Comparison of ENCODE assay signal across 8 mouse cellular contexts in the genomic region with DNA sequence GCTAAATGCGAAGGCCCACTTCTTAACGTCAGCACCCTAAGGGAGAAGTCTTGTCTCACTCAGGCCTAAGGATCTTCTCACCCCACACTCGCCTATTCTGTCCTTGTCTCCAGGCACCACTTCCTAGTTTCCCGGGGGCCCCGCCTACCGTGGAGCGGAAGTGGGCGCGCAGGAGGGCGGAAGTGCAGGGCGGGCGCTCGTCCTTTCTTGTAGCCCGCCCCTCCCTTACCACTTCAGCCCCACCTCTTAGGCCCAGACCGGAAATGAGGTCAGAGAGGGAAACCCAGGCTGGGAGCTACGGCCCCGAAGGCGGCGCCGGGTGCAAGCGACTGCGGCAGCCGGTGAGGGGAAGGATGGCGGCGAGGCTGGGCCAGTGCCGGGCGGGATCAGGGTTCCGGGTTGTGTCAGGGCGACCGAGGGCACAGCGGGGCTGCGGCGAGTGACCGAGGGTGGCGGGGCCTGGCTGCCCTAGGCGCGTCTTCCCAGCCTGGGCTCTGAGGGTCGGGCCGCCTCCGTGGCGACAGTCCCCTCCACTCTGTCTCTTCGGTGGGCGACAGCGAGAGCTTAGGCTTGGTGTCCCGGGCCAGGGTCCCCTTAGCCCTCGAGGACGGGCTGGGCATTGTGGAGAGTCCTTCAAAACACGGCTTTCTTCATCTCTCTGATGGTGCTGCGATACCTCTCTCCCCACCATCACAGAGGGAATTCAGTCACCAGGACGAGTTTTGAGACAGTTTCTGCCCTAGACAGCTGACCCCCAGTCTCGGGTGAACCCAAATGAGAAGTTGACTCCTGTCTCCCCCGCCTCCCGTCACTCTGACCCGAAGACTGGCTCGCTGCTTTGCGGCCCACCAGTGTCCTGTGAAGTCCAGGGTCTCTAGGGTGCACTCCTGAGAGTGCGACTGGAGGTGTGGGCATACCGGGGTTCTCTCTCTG. TPM values are rescaled to one million over a fixed set of nuclear protein-coding genes. Genes with fewer than 3 reads are reported as not detected.
DNase-seq lines count a peak whose midpoint lies in the region; ATAC-seq and TF ChIP-seq lines count a peak whose summit lies in the region.

A gene (plus strand): TSS at position 255 of the 933 bp plus-strand sequence.

- peak within 1 kb of the TSS; percentile 80 for H3K4me3 ChIP-seq in embryonic facial prominence, embryonic 14.5 days (ENCODE audit: low read depth, low read length)
- peak within 1 kb of the TSS; percentile 90 for H3K4me3 ChIP-seq in heart, adult 2 months
- peak within 1 kb of the TSS; percentile 79 for H3K4me3 ChIP-seq in limb, embryonic 13.5 days
- H3K4me3 ChIP-seq in midbrain, embryonic 16.5 days (ENCODE audit: low read depth, low read length): peak within 1 kb of the TSS; percentile 84

- intact Hi-C loops in heart, adult 2 months (cut with DNase I): no loop called here

- H3K4me1 ChIP-seq in embryonic facial prominence, embryonic 14.5 days (ENCODE audit: control insufficient read depth, insufficient read depth, low read length): peaks cover 21% of the 10 kb centered on the region
- peaks cover 10% of the 10 kb centered on the region for H3K4me1 ChIP-seq in heart, adult 2 months (ENCODE audit: control insufficient read depth, insufficient read depth, low read length)
- peaks cover 19% of the 10 kb centered on the region for H3K4me1 ChIP-seq in limb, embryonic 13.5 days
- H3K4me1 ChIP-seq in midbrain, embryonic 16.5 days (ENCODE audit: control insufficient read depth, insufficient read depth, low read length): peaks cover 39% of the 10 kb centered on the region

- 0 out of 2 replicates have a peak, but pooled peaks have one; percentile 10 for TF ChIP-seq CTCF in heart, adult 2 months (IDR thresholded peaks at IDR 0.05)

- H3K27ac ChIP-seq in embryonic facial prominence, embryonic 14.5 days (replicated peaks; ENCODE audit: low read depth, low read length): peak within 1 kb of the TSS; percentile 81
- peak within 1 kb of the TSS; percentile 97 for H3K27ac ChIP-seq in heart, adult 2 months
- peak within 1 kb of the TSS; percentile 79 for H3K27ac ChIP-seq in limb, embryonic 13.5 days
- H3K27ac ChIP-seq in midbrain, embryonic 16.5 days (ENCODE audit: low read length): peak within 1 kb of the TSS; percentile 86

- peak; percentile 79 for TF ChIP-seq POLR2A in heart, adult 2 months (IDR thresholded peaks at IDR 0.05; ENCODE audit: insufficient read depth, low read depth, low read length)

- peak; percentile 97 for DNase-seq in 3T3-L1 (ENCODE audit: low read depth, low spot score)
- peak; percentile 81 to 94 for DNase-seq in adrenal gland, postnatal 4 days (ENCODE audit: low spot score in 2 of 2)
- DNase-seq in embryonic facial prominence, embryonic 14.5 days (ENCODE audit: low spot score): peak; percentile 98
- DNase-seq in heart, adult 2 months: peak; percentile 97 to 98
- peak; percentile 97 for DNase-seq in kidney, adult 8-10 months
- DNase-seq in spleen, postnatal 10 days (ENCODE audit: low spot score in 2 of 2): peak; percentile 83 to 95

- peaks cover 5% of the 10 kb centered on the region; the same call in 1 of the 2 replicates for H3K79me2 ChIP-seq in heart, adult 2 months (replicated peaks; ENCODE audit: control insufficient read depth, insufficient read depth, low read length)

- WGBS in embryonic facial prominence, embryonic 14.5 days: under 1% methylated on average over 47 of the region's 58 CpGs
- under 1% methylated on average over 56 of the region's 58 CpGs for WGBS in heart, adult 2 months
- under 1% methylated on average over 58 of the region's 58 CpGs for WGBS in limb, embryonic 13.5 days
- WGBS in midbrain, embryonic 16.5 days: under 1% methylated on average over 54 of the region's 58 CpGs

- TF ChIP-seq EP300 in heart, adult 2 months (IDR thresholded peaks at IDR 0.05; ENCODE audit: insufficient read depth, low read depth, low read length): peak; percentile 27; the same call in 1 of the 2 replicates

- no peaks in the 10 kb centered on the region for H3K9me3 ChIP-seq in embryonic facial prominence, embryonic 14.5 days (ENCODE audit: control insufficient read depth, low read length)
- no peaks in the 10 kb centered on the region for H3K9me3 ChIP-seq in limb, embryonic 13.5 days
- no peaks in the 10 kb centered on the region for H3K9me3 ChIP-seq in midbrain, embryonic 16.5 days (replicated peaks; ENCODE audit: control insufficient read depth, low read length, poor library complexity, severe bottlenecking)

- H3K9ac ChIP-seq in embryonic facial prominence, embryonic 14.5 days (ENCODE audit: low read depth, low read length): peak within 1 kb of the TSS; percentile 89
- H3K9ac ChIP-seq in heart, adult 2 months (ENCODE audit: low read depth, low read length): peak within 1 kb of the TSS; percentile 97
- peak within 1 kb of the TSS; percentile 90 for H3K9ac ChIP-seq in limb, embryonic 13.5 days
- peak within 1 kb of the TSS; percentile 89 for H3K9ac ChIP-seq in midbrain, embryonic 16.5 days (ENCODE audit: low read depth, low read length)

- peak; percentile 99 for ATAC-seq in embryonic facial prominence, embryonic 14.5 days (ENCODE audit: low read depth)
- ATAC-seq in limb, embryonic 13.5 days (ENCODE audit: low FRiP score, low read depth): peak; percentile 100
- peak; percentile 99 for ATAC-seq in midbrain, embryonic 16.5 days

- peaks cover 20% of the 10 kb centered on the region for H3K36me3 ChIP-seq in embryonic facial prominence, embryonic 14.5 days (ENCODE audit: control insufficient read depth, insufficient read depth, low read length)
- peaks cover 19% of the 10 kb centered on the region for H3K36me3 ChIP-seq in heart, adult 2 months (ENCODE audit: control insufficient read depth, insufficient read depth, low read length)
- H3K36me3 ChIP-seq in limb, embryonic 13.5 days: peaks cover 23% of the 10 kb centered on the region
- peaks cover 9% of the 10 kb centered on the region; the same call in 1 of the 2 replicates for H3K36me3 ChIP-seq in midbrain, embryonic 16.5 days (ENCODE audit: control insufficient read depth, insufficient read depth, low read length)

- H3K4me2 ChIP-seq in embryonic facial prominence, embryonic 14.5 days (ENCODE audit: low read depth, low read length): peak within 1 kb of the TSS; percentile 93
- peak within 1 kb of the TSS; percentile 97 for H3K4me2 ChIP-seq in limb, embryonic 13.5 days (replicated peaks)
- H3K4me2 ChIP-seq in midbrain, embryonic 16.5 days (ENCODE audit: low read length): peak within 1 kb of the TSS; percentile 99

- no peaks in the 10 kb centered on the region for H3K27me3 ChIP-seq in embryonic facial prominence, embryonic 14.5 days (replicated peaks; ENCODE audit: control insufficient read depth, insufficient read depth, low read length)
- H3K27me3 ChIP-seq in heart, adult 2 months (ENCODE audit: control insufficient read depth, insufficient read depth, low read length): no peaks in the 10 kb centered on the region
- no peaks in the 10 kb centered on the region for H3K27me3 ChIP-seq in limb, embryonic 13.5 days
- H3K27me3 ChIP-seq in midbrain, embryonic 16.5 days (ENCODE audit: control insufficient read depth, insufficient read depth, low read depth, low read length): no peaks in the 10 kb centered on the region

RNA-seq across cellular contexts. Expression of the gene that starts here (rescaled TPM):
- 10 to 100 TPM; 27.9 to 29.3 TPM for total RNA-seq in adrenal gland, postnatal 4 days (2021)
- 14.8 and 14.9 TPM in 2 replicates for polyA plus RNA-seq in embryonic facial prominence, embryonic 14.5 days (2014; fragmentation: Nextera tagmentation; extraction: Ambion mirVana)
- 10 to 100 TPM; 12.7 to 13.8 TPM for total RNA-seq in heart, adult 2 months (2021)
- 6.2 and 10.1 TPM in 2 replicates for polyA plus RNA-seq in heart, adult 2 months (2012; rRNA removed)
- 20.0 and 20.3 TPM in 2 replicates for polyA plus RNA-seq in limb, embryonic 13.5 days (2015; fragmentation: Nextera tagmentation; extraction: Ambion mirVana)
- 30.3 and 34.9 TPM in 2 replicates for polyA plus RNA-seq in midbrain, embryonic 16.5 days (2015; fragmentation: Nextera tagmentation; extraction: Ambion mirVana)

Comparison
In these comparisons a context has a peak if more than half of its experiments do, and no peak if none do; other contexts are left out.
1. Peak in every context shown above with its lines: DNase-seq, ATAC-seq, H3K4me3 ChIP-seq and H3K27ac ChIP-seq.